Mouse (Mus musculus) cerebellum, adult 2 months (tissue): ENCODE data around the gene Tsnax.

ENCODE experiments used
- CTCF ChIP-seq: fragments of 200-500 bp; IDR thresholded peaks from 2 replicates; pipeline ENCODE4 v1.5.1; 2011; ENCODE audit warnings: low read depth, mild to moderate bottlenecking, control low read depth, low read length, moderate library complexity, borderline replicate concordance; ENCODE audit not compliant: insufficient read depth
- POLR2A ChIP-seq: fragments of 200-500 bp; IDR thresholded peaks from 2 replicates; pipeline ENCODE4 v1.6.1; 2011; ENCODE audit warnings: low read length, control low read depth, borderline replicate concordance; ENCODE audit not compliant: insufficient read depth

GRCm38 (mm10) chr8:124980036-124980435 lies 32.8 kb upstream of the Tsnax start:
- no peak for TF ChIP-seq CTCF
- no peak for TF ChIP-seq POLR2A
